Mouse (Mus musculus) liver, adult (tissue): ENCODE data around the gene Gm49510.

Source experiments
- GATA4 ChIP-seq: IDR thresholded peaks from 2 replicates; pipeline ENCODE4 v1.6.1; 2014; ENCODE audit warnings: mild to moderate bottlenecking, low read length; ENCODE audit not compliant: insufficient replicate concordance

Gene Gm49510

DNA sequence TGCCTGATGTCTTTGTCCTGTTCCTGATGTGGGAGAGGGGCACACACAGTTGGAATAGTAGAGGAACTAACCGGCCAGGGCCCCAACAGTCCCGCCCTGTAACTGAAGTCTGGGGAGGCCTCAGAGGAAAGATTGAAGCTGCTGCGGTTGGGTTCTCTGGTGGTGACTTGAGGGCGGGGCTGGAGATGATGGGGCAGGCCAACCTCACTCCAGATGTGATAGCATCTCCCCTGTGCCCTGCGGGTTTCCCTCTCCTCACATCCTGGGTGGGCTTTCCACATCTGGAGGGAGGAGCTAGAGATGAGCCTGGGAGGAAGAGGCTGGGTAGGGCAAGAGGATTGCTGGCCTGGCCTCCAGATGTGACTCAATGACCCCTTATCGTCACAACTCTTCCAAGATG, 24.1 kb downstream of the Gm49510 start:
- no peak for TF ChIP-seq GATA4

DNA sequence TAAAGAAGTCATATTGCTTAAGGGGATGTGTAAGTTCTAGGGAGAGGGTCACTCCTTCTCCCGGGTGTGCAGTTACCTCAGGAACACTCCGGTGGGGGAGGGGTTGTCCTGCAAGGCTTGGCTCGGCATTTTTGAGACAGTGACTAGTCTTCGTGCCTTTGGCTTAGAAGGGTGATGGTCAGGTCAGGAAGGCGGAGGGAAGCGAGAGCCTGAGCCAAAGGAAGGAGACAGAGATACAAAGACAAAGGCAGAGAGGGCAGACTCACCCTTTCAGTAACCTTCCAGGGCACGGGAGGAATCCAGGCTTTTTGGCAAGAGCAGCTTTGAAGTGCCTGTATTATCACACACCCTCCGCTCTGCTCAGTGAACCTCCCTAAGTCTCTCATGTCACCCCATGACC, 25.7 kb downstream of the Gm49510 start:
- peak; percentile 58; the same call in 1 of the 2 replicates for TF ChIP-seq GATA4

DNA sequence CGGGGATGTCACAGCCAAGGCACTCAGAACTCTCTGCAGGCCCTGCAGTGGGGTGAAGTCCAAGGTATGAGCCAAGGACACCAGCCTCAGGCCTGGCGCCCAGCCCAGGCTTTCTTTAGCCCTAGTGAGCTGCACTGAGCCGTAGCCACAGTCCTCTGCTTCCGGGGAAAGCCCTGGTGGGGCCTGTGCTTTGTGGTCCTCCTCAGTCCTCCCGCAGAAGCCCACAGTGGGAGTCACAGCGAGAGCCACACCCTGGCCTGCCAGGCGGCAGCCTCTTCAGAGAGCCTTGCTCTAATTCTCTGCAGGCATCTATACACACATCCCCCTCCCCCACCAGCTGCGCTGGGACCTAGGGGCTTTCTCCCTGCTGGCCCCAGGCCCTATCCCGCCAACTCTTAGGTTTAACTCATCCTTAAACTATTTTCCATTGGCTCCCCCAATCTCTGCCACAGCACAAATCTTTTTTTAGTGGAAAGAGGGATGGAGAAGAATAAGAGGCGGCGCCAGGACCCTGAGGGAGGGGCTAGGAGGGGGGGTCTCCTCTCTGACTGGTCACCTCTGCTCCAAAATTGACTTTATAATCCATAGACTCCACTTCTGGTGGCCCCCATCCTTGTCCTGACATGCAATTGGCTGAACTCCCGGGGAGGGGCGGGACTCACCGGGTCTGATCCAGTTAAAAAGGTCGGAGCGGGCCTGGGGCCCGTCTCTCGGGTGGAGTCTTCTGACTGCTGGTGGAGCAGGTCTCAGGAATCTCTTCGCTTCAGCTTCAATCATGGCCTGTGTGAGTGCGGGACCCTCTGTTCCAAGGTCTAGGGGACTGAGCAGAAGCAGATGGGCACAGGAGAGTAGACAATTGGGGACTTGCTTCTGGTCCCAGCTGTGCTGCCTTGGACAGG, 26.8 kb downstream of the Gm49510 start, which contains the start of gene Lgals1:
Gene Lgals1, plus strand, starts transcription at position 705 of the 899 bp plus-strand sequence.
- TF ChIP-seq GATA4, result no peak

DNA sequence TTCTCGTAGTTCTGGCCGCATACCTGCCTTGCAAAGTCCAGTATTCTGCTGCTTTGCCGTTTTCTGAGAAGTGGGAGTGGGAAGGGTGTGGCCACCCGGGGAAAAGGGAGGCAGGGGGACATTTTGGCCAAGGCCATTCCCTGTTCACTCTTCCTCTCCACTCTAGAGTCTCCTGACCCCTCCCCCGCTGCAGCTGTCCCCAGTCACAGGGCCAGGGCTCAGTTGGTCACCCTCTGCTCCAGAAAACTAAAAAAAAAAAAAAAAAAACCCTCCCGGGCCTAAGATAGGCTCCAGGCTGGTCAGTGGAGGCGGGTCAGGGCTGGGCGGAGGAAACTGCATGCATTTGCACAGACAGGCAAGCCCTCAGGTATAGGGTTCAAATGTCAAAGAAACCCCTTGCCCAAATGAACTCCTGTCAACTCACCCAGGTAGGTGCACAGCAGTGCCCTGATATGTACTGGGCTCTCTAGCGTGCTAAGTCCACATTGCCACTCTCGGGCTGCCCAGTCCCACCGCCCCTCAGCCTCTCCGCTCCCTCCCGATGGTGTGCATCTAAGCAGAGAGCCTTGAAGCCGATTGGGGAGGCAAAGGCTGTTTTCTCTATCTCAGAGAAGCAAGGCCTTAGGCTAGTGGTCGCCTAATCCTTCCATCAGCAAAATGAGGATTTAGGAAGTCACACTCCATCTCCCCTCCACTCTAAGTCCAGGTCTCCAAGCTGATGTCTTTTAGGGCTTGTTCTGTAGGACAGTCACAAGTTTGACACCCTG, 27.7 kb downstream of the Gm49510 start:
- TF ChIP-seq GATA4, result no peak

DNA sequence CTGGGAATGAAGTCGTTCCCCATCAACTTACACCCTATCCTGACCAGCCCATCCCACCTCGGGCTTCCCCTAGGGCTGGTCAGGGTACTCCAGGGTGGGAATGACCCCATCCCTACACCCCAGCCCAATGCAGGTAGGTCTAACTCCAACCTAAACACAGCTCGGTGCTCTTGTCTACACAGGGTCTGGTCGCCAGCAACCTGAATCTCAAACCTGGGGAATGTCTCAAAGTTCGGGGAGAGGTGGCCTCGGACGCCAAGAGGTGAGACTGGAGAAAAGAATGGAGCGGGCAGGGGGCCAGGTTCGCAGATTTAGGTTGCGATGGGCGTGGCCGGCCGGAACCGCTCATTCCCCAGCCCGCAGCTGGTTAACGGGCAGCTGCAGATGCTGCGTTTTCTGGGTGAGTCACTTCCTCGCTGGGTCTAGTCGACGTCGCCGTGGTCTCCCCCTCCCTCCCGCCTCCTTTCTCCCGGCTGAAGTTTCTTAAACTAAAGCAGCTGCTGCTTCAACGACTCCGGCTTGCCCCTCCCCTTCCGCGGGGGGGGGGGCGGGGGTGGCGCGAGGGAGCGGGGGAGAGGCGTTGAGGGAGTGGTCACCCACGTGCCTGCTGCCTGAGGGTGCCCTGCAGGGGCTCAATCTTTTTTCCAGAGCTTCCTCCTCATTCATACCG, 28.5 kb downstream of the Gm49510 start:
- no peak for TF ChIP-seq GATA4

DNA sequence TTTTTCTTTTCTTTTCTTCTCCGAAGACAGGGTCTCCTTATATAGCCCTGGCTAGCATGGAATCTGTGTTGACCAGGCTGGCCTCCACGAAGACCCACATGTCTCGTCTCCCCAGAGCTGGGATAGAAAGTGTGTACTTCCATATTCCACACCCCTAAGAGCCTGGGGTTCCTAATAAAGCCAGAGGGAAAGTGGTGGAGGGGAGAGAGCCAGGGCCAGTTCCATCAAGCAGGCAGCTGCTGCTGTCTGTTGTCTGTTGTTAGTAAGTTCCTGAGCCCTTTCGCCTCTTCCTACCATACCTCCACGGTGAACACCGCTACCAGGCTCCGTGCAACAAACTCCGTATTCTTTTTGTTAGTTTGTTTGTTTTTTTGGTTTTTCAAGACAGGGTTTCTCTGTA, 29.1 kb downstream of the Gm49510 start:
- TF ChIP-seq GATA4, result no peak

DNA sequence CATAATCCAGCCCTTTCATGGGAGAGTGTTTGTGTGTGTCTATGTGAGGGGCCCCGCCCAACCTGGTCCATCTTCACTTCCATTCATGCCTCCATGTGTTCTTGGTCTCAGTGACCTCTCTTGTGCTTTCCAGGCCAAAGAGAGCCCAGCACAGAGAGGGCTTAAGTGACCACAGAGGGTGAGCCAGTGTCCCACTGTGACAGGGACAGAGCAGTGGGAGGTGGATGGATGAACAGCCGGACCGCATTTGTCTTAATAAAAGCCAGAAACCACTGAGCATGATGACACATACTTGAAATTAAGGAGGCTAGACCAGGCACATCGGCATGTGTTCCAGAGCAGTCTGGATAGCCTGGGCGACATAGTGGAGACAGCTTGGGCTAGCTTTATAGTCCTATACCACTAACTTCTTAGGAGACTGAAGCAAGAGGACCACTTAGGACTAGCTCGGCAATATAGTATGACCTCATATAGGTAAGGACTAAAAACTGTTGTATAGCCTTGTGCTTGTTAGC, 30.8 kb downstream of the Gm49510 start:
- no peak for TF ChIP-seq GATA4

DNA sequence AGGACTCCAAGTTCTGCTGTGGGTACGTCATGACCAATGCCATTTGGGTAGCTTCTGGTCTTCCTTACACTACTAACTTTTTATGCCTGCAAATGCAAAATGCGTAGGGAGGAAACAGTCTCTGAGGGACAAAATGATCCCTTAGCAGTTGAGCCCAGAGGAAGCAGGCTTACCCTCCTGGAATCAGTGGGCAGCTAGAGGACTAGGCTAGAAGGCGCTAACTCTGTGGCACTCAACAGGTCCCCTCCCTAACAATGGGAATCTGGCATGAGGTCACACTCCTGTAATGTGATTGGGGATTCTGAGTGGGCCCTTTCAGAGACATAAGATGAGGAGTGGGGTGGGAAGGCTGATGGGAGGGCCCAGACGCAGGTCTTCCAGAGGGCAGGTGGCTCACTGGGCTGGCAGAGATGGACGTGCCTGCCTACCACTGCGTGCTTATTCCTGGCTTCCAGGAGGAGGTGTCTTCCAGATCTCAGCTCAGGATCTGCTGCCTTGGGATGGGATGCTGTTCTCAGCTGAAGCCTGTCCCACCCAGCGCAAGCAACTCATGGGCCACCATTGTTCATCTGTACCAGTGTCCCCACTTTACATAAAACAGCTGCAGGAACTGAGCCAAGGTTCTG, 31.4 kb downstream of the Gm49510 start:
- TF ChIP-seq GATA4, result no peak

DNA sequence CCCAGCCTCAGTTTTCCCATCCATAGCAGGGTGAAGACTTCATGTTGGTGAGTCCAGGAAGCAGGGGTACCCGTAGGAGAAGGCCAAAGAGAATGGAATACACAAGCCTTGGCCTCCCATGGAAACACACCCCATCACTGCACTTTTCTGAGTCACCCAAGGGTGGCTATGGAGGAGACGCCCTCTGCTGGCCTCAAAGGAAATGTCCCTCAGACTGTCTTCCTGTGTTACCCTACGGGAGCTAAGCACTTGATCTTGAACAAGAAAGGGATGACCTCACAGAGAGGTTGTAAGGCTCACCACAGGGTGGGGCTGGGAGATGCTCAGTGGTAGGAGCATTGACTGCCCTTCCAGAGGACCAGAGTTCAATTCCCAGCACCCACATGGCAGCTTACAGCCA, 32.1 kb downstream of the Gm49510 start:
- no peak for TF ChIP-seq GATA4

DNA sequence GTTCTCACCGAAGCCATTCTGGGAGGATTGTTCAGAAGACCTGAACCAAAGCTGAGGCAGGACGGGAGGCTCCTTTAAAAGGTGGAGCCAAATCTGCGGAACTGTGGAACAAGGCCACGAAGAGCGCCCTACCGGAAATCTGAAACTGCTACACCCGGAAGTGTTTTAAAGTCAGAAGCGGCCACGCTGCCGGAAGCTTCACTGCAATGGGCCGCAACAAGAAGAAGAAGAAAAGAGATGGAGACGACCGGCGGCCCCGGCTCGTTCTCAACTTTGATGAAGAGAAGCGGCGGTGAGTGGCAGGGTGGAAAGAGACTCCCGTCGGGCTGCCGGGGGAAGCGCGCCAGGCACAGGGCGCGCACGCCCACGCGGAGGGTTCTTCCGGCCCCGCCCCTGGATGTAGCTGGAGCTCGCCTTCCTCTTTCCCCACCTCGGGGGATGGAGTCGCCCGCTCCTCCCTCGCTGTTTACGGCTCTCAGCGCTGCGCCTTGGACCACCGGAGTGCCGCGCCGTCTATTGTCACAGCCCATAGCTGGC, 35.4 kb downstream of the Gm49510 start, which contains the start of gene Nol12:
Gene Nol12, plus strand, starts transcription at position 150 of the 537 bp plus-strand sequence.
- 0 out of 2 replicates have a peak, but pooled peaks have one; percentile 3 for TF ChIP-seq GATA4

DNA sequence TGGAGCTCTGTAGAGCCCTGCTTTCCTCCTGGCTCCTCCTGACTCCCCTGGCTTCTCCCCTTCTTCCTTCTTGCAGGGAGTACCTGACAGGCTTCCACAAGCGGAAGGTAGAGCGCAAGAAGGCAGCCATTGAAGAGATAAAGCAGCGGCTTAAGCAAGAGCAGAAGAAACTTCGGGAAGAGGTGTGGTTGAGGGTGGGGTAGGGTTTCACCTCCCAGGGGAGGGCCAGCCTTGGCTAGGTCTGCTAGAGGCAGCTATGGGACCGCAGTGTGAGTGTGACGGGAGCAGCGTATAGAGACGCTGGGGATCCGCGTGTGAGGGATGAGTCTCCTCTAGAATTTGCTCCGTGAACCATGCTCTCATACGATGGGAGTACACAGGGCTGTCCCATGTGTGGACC, 36.9 kb downstream of the Gm49510 start:
- TF ChIP-seq GATA4, result no peak

DNA sequence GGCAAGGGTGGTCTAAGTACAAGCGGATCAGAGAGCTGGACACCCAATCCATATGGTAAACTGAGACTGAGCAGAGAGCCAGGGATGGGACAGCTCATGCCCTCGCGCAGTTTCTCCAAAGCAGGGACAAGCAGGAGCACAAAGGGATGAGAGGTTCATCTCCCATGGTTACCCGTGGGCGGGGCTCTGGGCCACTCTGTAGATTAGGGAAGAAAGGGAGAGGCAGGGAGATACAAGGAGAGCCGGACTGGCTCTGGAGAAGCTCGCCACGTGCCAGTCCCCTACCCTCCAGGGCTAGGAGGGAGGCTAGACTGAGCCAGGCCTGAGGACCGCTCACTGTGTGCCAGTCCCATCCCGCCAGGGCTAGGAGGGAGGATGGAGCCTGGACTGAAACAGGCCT, 37.8 kb downstream of the Gm49510 start:
- TF ChIP-seq GATA4, result no peak

DNA sequence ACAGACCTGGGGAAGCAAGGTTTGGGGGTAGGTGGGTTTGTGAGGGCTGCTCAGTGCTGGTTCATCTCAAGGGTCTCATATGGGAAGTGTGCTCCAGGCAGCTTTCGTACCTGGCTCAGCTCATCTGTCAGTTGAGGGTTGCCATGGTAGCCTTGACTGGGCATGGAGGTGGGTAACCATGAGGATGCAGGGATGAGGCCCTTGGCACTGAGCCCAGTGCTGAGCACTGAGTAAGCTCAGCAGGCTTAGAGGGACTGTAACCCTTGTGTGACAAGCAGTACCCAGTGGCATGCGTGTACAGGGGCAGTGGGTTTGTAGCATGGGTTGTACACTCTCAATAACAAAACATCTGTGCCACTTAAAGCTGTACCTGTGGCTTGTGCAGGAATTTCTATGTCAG, 38.5 kb downstream of the Gm49510 start:
- TF ChIP-seq GATA4, result no peak

DNA sequence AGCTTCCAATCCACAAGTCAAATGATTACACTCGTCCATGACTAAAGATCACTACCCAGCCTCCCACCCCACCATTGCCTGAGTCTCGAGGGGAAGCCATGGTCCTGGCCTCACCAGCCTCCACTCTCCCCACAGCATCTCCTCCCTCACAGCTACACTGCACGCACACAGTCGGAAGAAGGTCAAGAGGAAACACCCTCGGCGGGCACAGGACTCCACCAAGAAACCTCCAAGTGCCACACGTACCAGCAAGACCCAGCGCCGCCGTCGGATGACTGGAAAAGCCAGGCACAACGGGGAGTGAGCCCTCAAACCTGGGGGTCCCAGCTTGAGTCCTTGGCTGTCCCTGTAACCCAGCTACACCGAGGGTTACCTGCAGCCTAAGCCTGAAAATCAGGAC, 40.9 kb downstream of the Gm49510 start:
- TF ChIP-seq GATA4, result no peak

DNA sequence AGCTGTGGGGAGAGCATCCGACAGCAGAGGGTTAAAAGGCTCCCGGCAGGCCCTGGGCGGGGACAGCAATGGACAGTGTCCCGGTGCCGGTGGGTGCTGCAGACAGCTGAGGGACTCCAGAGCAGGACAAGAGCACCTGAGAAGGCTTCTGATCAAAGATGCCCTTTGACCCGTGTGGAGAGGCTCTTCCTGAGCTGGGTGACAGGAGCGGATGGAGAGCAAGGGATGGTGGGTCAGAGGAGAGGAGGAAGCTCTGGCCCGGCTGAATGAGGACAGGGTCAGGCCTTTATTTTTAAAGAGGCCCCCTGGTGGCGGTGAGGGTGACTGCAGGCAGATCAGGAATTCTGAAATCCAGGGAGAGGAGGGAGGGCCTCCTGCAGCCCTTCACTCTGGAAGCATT, 43.2 kb downstream of the Gm49510 start:
- no peak for TF ChIP-seq GATA4

DNA sequence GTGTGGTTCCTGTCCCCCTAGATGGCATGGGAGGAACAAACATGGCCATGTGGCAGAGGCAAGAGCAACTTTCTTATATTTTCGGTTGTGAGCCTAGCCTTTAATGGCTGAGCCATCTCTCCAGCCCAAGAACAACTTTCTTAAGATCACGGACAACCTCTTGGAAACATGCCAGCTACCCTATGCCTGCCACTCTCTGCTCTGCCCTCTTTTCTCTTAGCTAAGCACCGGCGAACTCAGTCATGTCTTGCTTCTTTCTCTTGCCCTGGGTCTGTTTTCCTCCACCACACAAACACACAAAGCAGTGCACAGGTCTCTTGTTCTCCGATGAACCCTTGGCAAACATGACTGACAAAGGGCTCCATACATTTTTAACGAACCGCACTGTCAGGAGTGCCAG, 46.8 kb downstream of the Gm49510 start:
- TF ChIP-seq GATA4, result no peak
